Mouse (Mus musculus): ENCODE data around the gene D5Ertd579e.

Gene D5Ertd579e

GRCm38 (mm10) chr5:36568118-36568517, 127.7 kb downstream of the D5Ertd579e start:
- DNase-seq (ENCODE audit: low spot score): no peak

- no peak for DNase-seq (ENCODE audit: low spot score)
Measured at GRCm38 (mm10) chr5:36567627-36568026, 128.2 kb downstream of the D5Ertd579e start.

- no peak for DNase-seq (ENCODE audit: low spot score)
Measured at GRCm38 (mm10) chr5:36564530-36564929, 131.3 kb downstream of the D5Ertd579e start.

- no peak for DNase-seq (ENCODE audit: low spot score)
Measured at GRCm38 (mm10) chr5:36563741-36564140, 132.1 kb downstream of the D5Ertd579e start.

- DNase-seq (ENCODE audit: low spot score): no peak
Measured at GRCm38 (mm10) chr5:36562791-36563445, 132.9 kb downstream of the D5Ertd579e start.

GRCm38 (mm10) chr5:36561509-36561908, 134.3 kb downstream of the D5Ertd579e start:
- no peak for DNase-seq (ENCODE audit: low spot score)

- DNase-seq (ENCODE audit: low spot score): no peak
Measured at GRCm38 (mm10) chr5:36560490-36560889, 135.3 kb downstream of the D5Ertd579e start.

- no peak for DNase-seq (ENCODE audit: low spot score)
Measured at GRCm38 (mm10) chr5:36559510-36560235, 136.2 kb downstream of the D5Ertd579e start.

GRCm38 (mm10) chr5:36559106-36559505, 136.7 kb downstream of the D5Ertd579e start:
- no peak for DNase-seq (ENCODE audit: low spot score)

GRCm38 (mm10) chr5:36558526-36558925, 137.3 kb downstream of the D5Ertd579e start:
- DNase-seq (ENCODE audit: low spot score): no peak

GRCm38 (mm10) chr5:36557584-36558308, 138.1 kb downstream of the D5Ertd579e start:
- DNase-seq (ENCODE audit: low spot score): no peak

- DNase-seq (ENCODE audit: low spot score): no peak
Measured at GRCm38 (mm10) chr5:36556906-36557305, 138.9 kb downstream of the D5Ertd579e start.

- DNase-seq (ENCODE audit: low spot score): no peak
Measured at GRCm38 (mm10) chr5:36556289-36556688, 139.5 kb downstream of the D5Ertd579e start.

GRCm38 (mm10) chr5:36554496-36554895, 141.3 kb downstream of the D5Ertd579e start:
- no peak for DNase-seq (ENCODE audit: low spot score)

- DNase-seq (ENCODE audit: low spot score): no peak
Measured at GRCm38 (mm10) chr5:36553886-36554285, 141.9 kb downstream of the D5Ertd579e start.

- no peak for DNase-seq (ENCODE audit: low spot score)
Measured at GRCm38 (mm10) chr5:36553056-36553606, 142.7 kb downstream of the D5Ertd579e start.

GRCm38 (mm10) chr5:36552391-36552790, 143.4 kb downstream of the D5Ertd579e start:
- no peak for DNase-seq (ENCODE audit: low spot score)

Data from urinary bladder, postnatal 14 days (tissue).